Mouse (Mus musculus) mesoderm, embryonic 11.5 days (tissue): ENCODE data around the gene Gsn.

Source experiments
- DNase-seq: peaks from one replicate; pipeline ENCODE4 v3.0.0-alpha.2; 2012; ENCODE audit warnings: low read depth, low spot score

Gene Gsn

DNA sequence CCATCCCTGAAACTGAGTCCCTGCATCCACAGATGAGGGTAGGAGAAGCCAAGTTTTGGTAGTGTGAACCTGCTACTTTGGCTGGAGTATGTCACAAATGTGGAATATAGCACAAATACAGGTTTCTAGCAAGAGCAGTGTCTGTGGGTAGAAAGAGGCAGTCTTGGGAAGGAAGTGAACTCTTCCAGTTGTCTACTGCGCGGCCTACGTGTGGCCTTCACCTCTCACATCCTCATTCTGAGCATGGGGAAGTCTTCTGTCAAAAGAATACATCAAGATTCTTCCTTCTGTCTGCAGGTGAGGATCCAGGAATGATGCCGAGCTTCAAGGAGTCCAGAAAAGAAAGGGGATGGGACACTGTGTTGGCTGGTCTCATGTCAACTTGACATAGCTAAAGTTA is 2.4 kb upstream of the Gsn start:
- no peak for DNase-seq

DNA sequence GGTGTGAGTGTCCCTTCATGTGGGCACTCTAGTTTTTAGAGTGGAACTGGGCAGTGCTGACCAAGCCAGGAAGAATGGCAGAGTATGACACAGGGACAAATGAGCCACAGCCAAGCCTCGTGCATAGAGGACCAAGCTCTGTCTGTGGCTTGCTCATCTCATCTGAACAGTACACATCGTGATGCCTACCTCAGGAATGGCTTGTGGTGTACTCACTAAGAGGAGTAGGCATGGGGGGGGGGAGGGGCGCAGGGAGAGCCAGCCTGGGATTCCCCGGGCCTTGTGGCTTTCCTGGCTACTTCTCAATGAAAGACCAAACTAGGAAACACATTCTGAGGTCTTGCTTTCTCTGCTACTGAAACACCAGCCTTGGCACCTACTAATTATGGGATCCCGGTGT is 1.2 kb upstream of the Gsn start:
- no peak for DNase-seq

DNA sequence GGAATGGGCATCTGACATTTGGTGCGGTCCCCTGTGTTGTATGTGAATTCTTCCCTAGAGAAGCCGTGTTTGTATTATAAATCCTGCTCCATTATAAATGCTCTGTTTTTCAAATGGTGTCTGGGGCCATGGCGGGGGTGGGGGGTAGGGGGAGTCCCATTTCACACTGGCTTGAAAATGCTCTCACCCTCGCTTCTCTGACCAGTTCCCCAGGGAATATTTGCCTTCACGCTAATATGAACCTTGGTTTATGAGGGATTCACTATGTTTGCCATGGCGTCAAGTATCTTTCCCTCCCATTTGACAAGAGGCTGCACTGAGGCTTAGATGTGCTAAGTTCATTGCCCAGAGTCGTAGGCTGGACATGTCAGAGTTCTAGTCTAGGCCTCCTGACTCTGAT is 718 bp upstream of the Gsn start:
- no peak for DNase-seq

DNA sequence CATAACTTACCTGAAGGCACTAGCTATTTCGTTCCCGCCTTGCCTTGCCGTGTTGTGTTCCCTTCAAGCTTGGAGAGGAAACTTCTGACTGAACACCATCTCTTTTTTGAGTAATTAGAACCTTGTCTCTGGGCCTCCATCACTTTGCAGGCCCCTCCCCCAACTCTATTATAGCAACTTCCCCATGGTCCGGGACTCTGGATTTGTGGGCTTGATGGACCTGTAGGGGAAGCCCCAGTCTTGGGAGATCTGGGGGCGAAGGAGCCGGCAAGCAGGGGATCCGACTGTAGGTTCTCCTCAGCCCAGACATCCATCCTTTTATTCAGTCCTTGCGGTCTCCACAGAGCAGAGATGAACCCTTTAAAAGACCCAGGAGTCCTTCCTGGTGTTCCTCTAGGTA is 752 bp downstream of the Gsn start:
- DNase-seq = no peak

DNA sequence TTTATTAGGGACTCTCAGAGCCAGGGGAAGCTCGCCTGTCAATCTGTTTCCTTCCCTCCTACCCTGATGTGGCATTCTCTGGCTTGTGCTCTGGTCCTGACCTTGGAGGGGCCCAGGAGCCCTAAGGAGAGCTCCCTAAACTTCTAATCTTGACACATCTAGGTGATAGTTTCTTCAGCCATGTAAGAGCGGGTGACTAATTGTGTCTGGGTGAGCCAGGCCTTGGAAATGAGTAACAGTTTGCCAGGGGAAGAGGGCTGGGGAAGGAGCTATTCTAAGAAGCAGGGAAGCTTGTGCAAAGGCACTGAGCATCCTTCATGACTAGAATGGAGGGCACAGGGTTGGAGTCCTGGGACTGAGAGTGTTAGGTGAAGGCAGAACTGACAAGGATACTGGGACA is 1.7 kb downstream of the Gsn start:
- no peak for DNase-seq

DNA sequence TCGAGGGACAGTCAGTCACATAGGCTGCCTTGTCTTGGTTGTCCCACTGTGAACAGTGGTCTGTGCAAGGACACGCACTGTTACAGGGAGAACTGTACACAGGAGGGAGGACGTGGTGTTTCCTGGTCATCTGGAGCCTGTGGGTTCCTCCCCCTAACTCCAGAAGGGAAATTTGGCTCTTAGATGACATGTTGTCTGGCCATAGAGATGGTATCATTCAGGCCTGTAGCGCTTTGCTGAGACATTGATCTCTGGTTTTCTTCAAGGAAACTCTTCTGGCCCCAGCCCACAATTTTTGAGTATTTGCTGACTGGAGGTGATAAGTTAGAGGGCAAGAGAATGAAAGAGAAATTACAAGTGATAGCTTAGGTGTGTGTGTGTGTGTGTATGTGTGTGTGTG is 2.4 kb downstream of the Gsn start:
- DNase-seq = no peak

DNA sequence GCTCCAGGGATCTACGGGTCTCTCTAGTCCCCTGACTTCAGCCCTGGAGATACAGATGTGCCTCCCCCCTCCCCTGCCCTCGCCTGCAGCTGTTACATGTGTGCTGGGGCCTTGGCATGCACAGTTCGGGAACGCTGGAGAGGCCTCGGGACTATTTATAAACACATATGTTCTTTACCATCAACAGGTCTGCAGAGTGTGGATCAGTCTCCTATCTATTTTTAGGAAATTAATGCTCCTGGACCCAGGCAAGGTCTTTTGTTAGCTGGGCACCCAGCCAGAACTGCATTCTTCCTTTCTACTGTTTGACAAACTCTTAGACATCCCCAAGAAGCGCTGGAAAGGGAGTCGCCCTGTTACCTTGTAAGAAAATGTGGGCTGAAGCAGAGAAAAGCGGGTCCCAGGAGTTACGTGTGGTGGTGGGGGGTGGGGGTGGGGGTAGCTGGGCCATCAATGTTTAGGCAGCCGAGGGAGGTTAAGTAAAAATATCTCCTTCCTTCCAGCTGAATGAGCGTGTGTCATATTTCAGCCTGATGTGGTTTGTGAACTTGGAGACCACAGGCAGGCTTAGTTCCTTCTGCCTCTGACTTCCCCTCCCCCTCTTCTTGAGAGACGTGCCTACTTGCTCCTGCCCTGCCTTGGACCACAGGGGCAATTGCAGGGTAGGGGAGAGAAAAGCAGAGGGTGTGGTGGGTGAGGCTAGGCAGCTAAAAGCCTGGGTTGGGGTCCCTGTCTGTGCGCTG is 3.3 kb downstream of the Gsn start:
- DNase-seq = no peak

DNA sequence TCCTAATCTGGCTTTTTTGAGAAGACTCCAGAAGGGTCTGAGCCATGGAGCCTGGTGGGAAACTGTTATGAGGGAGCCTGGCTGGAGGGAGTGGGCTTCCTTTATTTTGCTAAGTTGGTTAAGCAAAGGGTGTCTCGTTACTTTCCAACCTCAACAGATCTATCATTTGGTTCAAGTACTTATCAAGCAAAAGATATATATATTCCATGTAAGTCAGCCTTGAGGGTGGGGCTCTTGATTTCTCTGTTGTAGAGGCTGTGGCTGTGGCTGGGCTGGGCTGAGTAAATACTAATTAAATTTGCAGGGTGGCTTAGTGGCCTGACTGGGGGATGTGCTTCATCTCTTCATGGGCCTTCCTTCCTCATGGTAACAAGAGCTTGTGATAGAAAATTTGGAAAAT is 4.1 kb downstream of the Gsn start:
- no peak for DNase-seq

DNA sequence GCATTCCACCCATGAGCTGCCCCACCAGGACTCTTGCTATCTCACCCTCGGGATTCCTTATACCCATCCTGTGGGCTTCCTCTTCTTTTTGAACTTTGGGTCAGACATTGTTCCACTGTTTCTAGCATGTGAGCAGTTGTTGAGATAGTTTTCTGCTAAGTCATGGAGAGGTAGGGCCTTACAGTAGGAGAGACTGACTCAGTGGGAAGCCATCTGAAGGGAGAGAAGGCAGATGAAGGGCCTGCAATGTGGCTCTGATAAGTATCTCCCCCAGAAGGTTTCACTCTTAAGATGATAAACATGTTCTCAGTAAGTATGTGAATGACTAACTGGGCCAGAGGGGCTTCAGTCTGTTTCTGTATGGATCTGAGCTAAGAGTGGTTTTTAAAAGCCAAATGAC is 7.9 kb downstream of the Gsn start:
- DNase-seq = no peak

DNA sequence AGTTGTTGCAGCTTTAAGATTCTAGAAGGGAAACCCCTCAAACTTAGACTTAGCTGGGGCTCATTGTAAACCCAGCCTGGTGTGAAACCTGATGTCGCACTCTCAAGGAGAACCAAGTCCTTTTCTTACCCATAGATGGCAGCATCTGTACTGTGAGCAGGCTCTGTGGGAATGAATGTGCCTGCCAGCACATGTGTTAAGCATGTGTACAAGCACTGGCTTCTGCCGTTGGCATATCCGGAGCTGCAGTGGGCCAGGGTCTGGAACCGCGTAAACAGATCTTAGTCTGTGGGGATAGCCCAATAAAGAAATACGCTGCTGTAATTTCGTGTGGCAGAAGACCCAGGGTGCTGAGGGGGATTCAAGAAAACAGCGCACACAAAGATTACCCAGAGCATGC is 9.1 kb downstream of the Gsn start:
- peak; percentile 74 for DNase-seq

DNA sequence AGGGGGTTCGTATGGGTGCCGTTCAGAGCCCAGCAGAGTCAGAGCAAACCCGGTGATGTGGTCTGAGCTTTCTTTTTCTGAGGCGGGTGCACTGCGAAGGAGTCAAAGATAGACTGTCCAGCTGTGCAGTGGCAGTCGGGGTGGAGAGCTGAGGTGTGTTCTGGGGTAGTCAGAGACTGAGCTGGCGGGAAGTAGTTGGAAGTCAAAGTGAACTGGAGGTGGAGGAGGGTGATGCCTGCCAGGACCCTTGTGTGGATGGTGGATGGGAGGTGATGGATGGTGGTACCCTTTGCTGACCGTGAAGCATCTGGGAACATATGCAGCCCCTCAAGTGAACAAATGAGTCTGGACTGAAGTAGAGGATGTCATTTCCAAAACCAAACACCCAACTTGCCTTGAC is 9.6 kb downstream of the Gsn start:
- no peak for DNase-seq

DNA sequence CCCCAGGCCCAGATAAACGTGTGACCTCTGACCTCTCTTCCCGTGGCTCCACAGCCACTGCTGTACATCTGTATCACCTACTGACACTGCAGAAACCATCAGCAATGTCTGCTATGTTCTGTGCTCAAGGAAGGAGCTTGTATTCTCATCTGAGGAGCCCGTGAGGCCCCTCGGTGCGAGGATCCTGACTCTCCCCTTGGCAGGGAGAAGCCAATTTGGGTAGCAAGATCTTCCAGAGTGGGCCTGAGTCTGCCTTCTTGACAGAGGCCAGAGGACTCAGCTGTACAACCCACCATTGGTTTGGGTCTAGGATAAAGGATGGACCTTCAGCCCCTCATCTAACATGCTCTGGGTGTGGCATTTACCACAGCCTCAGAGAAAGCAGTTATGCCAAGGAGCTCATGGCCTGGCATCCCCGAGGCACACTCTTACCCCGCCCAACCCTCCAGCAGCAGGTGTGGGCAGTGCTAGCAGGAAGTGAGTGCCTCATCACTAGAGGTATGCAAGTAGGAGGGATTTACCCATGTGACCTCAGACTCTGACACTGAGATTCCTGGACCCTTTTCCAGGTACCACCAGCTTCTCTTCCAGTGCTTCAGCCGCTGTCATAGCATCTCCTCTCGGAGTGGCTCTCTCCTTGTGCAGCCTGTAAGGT is 10.2 kb downstream of the Gsn start:
- DNase-seq = no peak

DNA sequence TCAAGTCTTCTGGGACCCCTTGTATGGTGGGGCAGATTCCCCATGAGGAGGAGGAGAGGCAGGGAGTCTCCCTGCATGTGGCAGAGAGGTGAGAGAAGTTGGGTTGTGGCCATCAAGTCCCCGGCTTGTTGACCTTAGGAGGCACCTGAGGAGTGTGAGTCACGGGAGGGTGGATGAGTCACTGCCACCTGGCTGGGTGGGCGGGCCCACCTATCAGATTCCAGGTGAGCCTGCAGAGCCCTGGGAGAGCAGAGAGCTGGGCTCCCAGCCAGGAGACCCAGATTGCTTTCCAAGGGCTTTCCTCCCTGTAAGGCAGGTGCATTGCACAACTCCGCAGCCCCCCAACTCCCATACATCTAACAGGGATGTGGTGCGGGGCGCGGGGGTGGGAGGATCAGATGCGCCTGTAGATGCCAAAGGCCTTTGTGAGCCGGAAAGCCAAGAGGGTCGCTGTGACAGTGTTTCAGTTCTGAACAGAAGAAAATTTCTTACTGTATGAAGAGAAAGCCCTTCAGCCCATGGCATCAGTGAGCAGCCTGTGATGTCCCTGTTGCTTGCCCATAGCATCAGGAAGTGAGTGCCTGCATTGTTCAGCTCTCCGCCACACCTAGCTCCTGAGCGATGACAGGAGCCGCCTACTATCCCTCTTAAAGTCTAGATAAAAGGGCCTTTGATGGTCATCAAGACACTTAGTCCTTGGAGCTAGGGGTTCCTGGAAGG is 11.1 kb downstream of the Gsn start:
- no peak for DNase-seq

DNA sequence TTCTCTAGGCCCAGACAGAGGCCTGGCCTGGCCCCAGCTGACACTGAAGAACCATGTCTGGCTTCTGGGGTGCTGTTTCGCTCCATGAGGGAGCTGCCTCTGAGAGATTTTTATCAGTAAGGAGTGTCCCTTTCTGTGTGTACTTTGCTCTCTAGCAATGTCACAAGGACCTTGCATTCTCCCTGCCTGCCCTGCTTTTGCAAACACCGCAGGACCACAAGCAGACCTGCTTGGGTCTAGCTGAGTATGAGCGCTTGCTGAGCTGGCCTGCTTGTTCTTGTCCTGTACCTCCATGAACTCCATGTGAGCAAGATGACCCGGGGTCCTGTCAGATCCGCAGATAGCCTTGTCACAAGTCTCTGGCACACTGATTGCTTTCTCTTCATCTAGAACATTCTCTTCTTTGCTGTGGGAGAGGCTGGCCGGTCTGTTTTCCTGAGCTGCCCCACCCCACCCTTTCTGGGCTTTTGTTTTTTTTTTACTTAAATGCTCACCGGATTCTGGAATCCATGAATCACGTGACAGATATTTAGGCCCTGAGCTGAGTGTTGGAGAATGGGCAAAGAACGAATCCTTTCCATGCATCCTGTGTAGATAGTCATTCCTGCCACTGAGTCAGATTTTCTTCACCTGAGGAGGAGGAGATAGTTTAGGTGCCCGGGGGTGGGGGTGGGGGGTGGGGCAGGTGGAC is 11.8 kb downstream of the Gsn start:
- DNase-seq = no peak

DNA sequence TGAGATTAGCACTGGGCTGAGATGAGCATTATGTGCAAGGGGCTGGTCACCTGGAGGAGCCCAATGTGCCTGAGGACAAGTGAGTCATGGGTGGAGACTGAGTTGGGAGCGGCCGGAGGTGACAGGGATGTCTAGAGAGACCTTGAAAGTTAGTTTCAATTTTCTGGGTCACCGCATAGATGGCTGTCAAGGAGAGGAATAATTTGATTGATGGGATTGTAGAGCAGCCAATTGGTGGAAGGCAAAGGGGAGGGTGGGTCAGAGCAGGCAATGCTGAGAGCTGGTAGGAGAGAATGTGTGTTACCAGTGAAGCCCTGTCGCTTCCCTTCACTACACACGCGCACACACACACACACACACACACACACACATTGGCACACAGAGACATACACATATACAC is 13.0 kb downstream of the Gsn start:
- peak; percentile 18 for DNase-seq

DNA sequence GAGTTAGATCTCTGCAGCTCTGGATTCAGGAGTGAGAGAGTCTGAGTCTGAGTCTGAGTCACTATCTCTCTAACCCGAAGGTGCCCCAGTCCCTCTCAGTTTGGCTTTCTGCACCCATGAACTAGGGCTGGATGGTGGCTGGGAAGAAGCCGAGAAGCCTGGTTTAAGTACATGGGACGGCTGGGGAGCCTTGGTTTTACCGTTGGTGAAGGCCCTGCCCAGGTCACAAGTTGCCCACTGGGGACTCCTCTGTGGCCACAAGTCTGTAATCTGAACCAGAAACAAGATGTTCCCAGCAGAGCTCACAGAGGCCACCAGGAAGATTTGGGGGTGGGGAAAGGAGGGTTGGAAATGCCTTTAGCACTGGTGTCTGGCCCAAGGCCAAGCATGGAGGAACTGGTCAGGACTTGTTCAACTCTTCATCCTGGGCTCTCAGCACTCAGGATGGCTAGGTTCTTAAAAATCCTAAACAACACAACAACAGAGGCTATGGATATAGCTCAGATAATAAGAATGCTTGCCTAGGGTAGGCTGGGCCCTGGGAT is 13.6 kb downstream of the Gsn start:
- no peak for DNase-seq

DNA sequence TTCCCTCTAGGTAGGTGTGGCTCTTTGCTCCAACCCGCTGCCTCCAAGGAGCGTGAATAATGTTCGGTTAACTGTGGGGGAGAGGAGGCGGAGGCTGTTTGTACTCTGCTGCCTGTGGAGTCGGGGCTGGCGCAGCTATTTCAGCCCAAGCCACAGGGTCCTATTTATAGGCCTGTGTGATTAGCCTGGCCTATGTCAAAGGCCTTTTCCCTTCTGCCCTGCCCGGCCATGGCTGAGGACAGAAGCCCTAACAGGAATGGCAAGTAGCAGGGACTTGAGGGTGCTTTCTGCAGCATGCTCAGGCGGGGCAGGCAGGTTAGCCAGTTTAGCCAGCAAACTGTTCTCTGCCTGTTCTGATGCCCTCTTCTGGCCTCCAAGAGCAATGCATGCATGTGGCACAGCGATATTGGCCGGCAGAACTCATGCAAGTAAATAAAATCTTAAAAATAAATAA is 14.4 kb downstream of the Gsn start:
- peak; percentile 69 for DNase-seq

DNA sequence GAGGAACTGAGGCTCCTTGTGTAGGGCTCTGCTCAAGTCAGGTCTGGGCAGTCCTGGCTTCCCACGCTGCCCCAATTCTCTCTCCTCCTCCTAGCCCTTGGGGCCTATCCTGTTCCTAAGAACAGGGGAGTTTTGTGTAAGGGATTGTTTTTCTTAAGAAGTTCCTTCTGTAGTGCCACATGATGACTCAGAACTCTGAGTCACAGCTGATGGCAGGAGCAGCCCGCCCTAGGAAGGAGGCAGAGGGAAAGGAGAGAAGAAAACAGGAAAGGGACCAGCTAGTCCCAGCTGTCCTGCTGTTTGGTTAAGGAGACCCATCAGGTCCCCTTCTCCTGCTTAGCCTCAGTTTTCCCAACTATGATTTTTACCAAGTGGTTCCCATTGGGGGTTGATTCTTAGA is 15.6 kb downstream of the Gsn start:
- no peak for DNase-seq

DNA sequence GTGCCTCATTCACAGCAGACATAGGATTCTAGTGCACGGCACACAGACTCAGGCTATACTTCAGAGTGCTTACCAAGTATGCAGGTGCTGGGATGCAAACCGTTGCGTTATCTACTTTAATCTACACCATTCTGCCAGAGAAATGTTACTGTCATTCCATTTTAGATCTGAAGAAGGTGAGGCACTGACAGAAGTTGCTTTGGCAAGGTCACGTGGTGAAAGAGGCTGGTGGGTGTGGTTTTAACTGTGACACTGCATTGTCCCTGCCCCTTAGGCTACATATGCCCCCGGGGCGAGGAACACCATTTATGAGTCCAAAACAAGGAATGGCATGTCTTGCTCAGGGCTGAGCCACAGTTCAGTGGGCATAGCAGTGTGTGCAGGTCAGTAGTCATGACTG is 16.7 kb downstream of the Gsn start:
- no peak for DNase-seq

DNA sequence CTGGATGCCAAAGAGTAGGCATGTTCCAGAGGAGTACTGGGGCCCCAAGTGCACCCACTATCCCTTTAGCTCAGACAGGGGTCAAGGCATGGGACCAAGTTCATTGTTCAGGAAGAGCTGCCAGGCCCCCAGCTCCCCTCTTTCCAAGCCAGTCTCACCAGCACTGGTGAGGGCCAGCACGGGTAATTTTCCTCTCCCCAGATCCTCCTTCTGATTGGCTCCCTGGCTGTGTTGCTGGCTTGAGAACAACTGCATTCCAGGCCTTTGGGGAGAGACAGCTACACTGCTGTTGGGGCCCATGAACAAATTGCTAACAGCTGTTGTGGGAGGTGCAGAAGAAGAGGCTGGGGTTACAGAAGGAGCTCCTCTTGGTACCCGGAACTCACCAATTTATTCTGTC is 17.4 kb downstream of the Gsn start:
- peak; percentile 56 for DNase-seq

DNA sequence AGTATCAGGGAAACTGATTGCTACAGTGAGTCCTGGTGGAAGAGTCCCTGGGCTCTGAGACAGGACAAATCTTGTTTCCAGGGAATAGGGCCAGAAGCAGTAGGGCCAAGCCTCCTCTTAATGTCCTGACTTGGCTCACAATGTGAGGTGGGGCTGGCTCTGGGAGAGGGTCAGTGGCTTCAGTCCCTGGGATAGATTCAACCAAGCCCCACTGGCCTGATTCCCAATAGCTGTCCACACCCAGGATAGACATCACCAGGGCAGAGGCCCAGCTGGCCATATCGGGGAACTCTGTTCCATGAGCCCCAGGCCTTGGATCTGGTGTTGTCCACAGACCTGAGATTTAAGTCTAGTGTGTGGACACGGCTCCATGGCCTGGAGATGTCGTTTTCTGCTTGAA is 21.5 kb downstream of the Gsn start:
- DNase-seq = no peak
